Mouse (Mus musculus) Patski (cell line): ENCODE results near the gene Mdk. TPM values are rescaled to one million over a fixed set of nuclear protein-coding genes. Genes with fewer than 3 reads are reported as not detected.

Experiments
- ATAC-seq: fragments of 100-300 bp; one replicate; pipeline ENCODE4 v1.8.0; 2021
- CTCF ChIA-PET: fragments of 350-600 bp; sonication (Branson Sonifier 250); formaldehyde crosslinking; loops from one replicate; lab custom pipeline; 2022; ENCODE audit warnings: inconsistent platforms; lab: Charles Lee
- POLR2A ChIA-PET: fragments of 350-600 bp; sonication (Branson Sonifier 250); formaldehyde crosslinking; loops from one replicate; lab custom pipeline; 2022; ENCODE audit warnings: antibody characterized with exemption, inconsistent platforms; lab: Charles Lee
- DNase-seq: peaks from one replicate; pipeline ENCODE4 v3.0.0-alpha.2; 2011; ENCODE audit warnings: low read depth, low spot score
- H3K27me3 ChIP-seq: fragments of 371-371 bp; one replicate; pipeline ENCODE4 v1.5.1; 2021
- CTCF ChIP-seq: fragments of 100-300 bp; IDR thresholded peaks from one replicate; pipeline ENCODE4 v1.5.1; 2021
- in situ Hi-C: fragments of 300-500 bp; cut with MboI; formaldehyde crosslinking; loops from 3 replicates; pipeline ENCODE4 v1.11.1; 2018; ENCODE audit warnings: low pct_unique_long_range_greater_than_20kb, mixed read lengths
- polyA plus RNA-seq: library from polyadenylated mRNA; unstranded; gene quantifications from one replicate; pipeline ENCODE4 v1.2.3, GENCODE M21; 2021

Gene Mdk
- polyA plus RNA-seq, 1 experiment from 2014 or later = 0.13 TPM

- in situ Hi-C loops = no loop called here
- ChIA-PET CTCF (interaction anchor here (1.1 kb wide), 1 partner anchor 9 kb away, joined by 4 read pairs; no protein-coding TSS in a partner anchor), POLR2A (interaction anchor here (0.9 to 1.2 kb wide), 2 partner anchors 10 to 46 kb away, joined by 3 read pairs; no protein-coding TSS in a partner anchor)
- no peak for ATAC-seq
- H3K27me3 ChIP-seq = no peaks in the 10 kb centered on the region
- no peak for TF ChIP-seq CTCF
- DNase-seq = no peak
Measured at GRCm38 (mm10) chr2:91933471-91933870, 1.4 kb upstream of the Mdk start.

GRCm38 (mm10) chr2:91932737-91933350, 747 bp upstream of the Mdk start:
- ATAC-seq = no peak
- ChIA-PET POLR2A (interaction anchor here (0.7 to 1.2 kb wide), 3 partner anchors 10 to 45 kb away, joined by 3 to 6 read pairs (median 3); no protein-coding TSS in a partner anchor), CTCF (interaction anchor here (1.1 kb wide), 1 partner anchor 10 kb away, joined by 4 read pairs; no protein-coding TSS in a partner anchor)
- DNase-seq = no peak
- no peak for TF ChIP-seq CTCF
- H3K27me3 ChIP-seq = no peaks in the 10 kb centered on the region
- in situ Hi-C loops = no loop called here

- POLR2A ChIA-PET = interaction anchor here (0.7 kb wide), 1 partner anchor 31 kb away, joined by 6 read pairs; no protein-coding TSS in a partner anchor
- no peak for DNase-seq
- no peak for ATAC-seq
- CTCF ChIA-PET = no interaction called here
- no peak for TF ChIP-seq CTCF
- no peaks in the 10 kb centered on the region for H3K27me3 ChIP-seq
- in situ Hi-C loops = no loop called here
Measured at GRCm38 (mm10) chr2:91931328-91932159, 553 bp downstream of the Mdk start.

- DNase-seq = no peak
- TF ChIP-seq CTCF = no peak
- in situ Hi-C loops = no loop called here
- H3K27me3 ChIP-seq = no peaks in the 10 kb centered on the region
- CTCF ChIA-PET = interaction anchor here (1.2 to 1.3 kb wide), 2 partner anchors 163 to 325 kb away, joined by 3 read pairs; no protein-coding TSS in a partner anchor
- POLR2A ChIA-PET = no interaction called here
- no peak for ATAC-seq
Measured at GRCm38 (mm10) chr2:91930761-91931291, 1.3 kb downstream of the Mdk start.

- DNase-seq (no peak), ATAC-seq (no peak)
- ChIA-PET POLR2A (no interaction called here), CTCF (interaction anchor here (1.0 to 1.3 kb wide), 3 partner anchors 162 to 324 kb away, joined by 3 to 4 read pairs (median 3); no protein-coding TSS in a partner anchor)
- H3K27me3 ChIP-seq = no peaks in the 10 kb centered on the region
- TF ChIP-seq CTCF = no peak
- in situ Hi-C loops = loop anchor here (5.0 kb wide), 1 partner anchor 148 kb away; no protein-coding TSS in a partner anchor
Measured at GRCm38 (mm10) chr2:91929936-91930335, 2.2 kb downstream of the Mdk start.

- TF ChIP-seq CTCF = no peak
- no peak for ATAC-seq
- no peak for DNase-seq
- ChIA-PET CTCF (interaction anchor here (1.0 to 1.3 kb wide), 3 partner anchors 161 to 323 kb away, joined by 3 to 4 read pairs (median 3); no protein-coding TSS in a partner anchor), POLR2A (no interaction called here)
- H3K27me3 ChIP-seq = no peaks in the 10 kb centered on the region
- in situ Hi-C loops = loop anchor here (5.0 kb wide), 1 partner anchor 147 kb away; no protein-coding TSS in a partner anchor
Measured at GRCm38 (mm10) chr2:91929455-91929854, 2.6 kb downstream of the Mdk start.

- no peak for TF ChIP-seq CTCF
- ChIA-PET CTCF (interaction anchor here (1.0 kb wide), 1 partner anchor 177 kb away, joined by 4 read pairs; no protein-coding TSS in a partner anchor), POLR2A (no interaction called here)
- in situ Hi-C loops = loop anchor here (5.0 kb wide), 1 partner anchor 146 kb away; no protein-coding TSS in a partner anchor
- DNase-seq = no peak
- no peak for ATAC-seq
- no peaks in the 10 kb centered on the region for H3K27me3 ChIP-seq
Measured at GRCm38 (mm10) chr2:91928534-91929350, 3.4 kb downstream of the Mdk start.

- ChIA-PET POLR2A (interaction anchor here (0.5 kb wide), 1 partner anchor 25 kb away, joined by 5 read pairs; no protein-coding TSS in a partner anchor), CTCF (no interaction called here)
- DNase-seq (no peak), ATAC-seq (no peak)
- in situ Hi-C loops = loop anchor here (5.0 kb wide), 1 partner anchor 146 kb away; no protein-coding TSS in a partner anchor
- H3K27me3 ChIP-seq = peaks cover 5% of the 10 kb centered on the region
- TF ChIP-seq CTCF = no peak
Measured at GRCm38 (mm10) chr2:91927826-91928533, 4.1 kb downstream of the Mdk start.

GRCm38 (mm10) chr2:91926949-91927348, 5.1 kb downstream of the Mdk start, which contains the start of gene Chrm4:
Chrm4 (plus strand) TSS chr2:91927249.
- ATAC-seq = no peak
- no peak for DNase-seq
- POLR2A ChIA-PET = no interaction called here
- CTCF ChIA-PET = no interaction called here
- TF ChIP-seq CTCF = no peak
- H3K27me3 ChIP-seq = peaks cover 12% of the 10 kb centered on the region
- in situ Hi-C loops = loop anchor here (5.0 kb wide), 1 partner anchor 145 kb away; no protein-coding TSS in a partner anchor
